Mouse (Mus musculus) forebrain, embryonic 14.5 days (tissue): ENCODE data around the gene Gm42417. TPM values are rescaled to one million over a fixed set of nuclear protein-coding genes. Genes with fewer than 3 reads are reported as not detected.

ENCODE experiments used
- ATAC-seq: fragments of 200-750 bp; cut with Nextera tagmentation; 2 replicates; pipeline ENCODE4 v1.8.0; 2017; ENCODE audit warnings: mild to moderate bottlenecking, moderate library complexity
- DNase-seq: peaks from one replicate; pipeline ENCODE4 v3.0.0-alpha.2; 2015; ENCODE audit warnings: low spot score
- H3K27ac ChIP-seq: fragments of 300-500 bp; sonication (generic); 2 replicates; pipeline ENCODE4 v1.5.1; 2014; ENCODE audit warnings: low read depth, mild to moderate bottlenecking, control low read depth, low read length, moderate library complexity
- H3K27me3 ChIP-seq: fragments of 300-500 bp; sonication (generic); replicated peaks from 2 replicates; pipeline ENCODE4 v1.6.1; 2014; ENCODE audit warnings: low read length, control low read depth, mixed read lengths; ENCODE audit not compliant: control insufficient read depth, insufficient read depth
- H3K36me3 ChIP-seq: fragments of 300-500 bp; sonication (generic); 2 replicates; pipeline ENCODE4 v1.6.1; 2014; ENCODE audit warnings: low read length, control low read depth; ENCODE audit not compliant: control insufficient read depth, insufficient read depth
- H3K4me1 ChIP-seq: fragments of 300-500 bp; sonication (generic); 2 replicates; pipeline ENCODE4 v1.6.1; 2014; ENCODE audit warnings: antibody characterized with exemption, low read length, control low read depth; ENCODE audit not compliant: control insufficient read depth, insufficient read depth
- H3K4me2 ChIP-seq: fragments of 300-500 bp; sonication (generic); 2 replicates; pipeline ENCODE4 v1.6.1; 2014; ENCODE audit warnings: mild to moderate bottlenecking, control low read depth, low read length
- H3K4me3 ChIP-seq: fragments of 300-500 bp; sonication (generic); 2 replicates; pipeline ENCODE4 v1.5.1; 2014; ENCODE audit warnings: low read depth, low read length, control low read depth
- H3K9ac ChIP-seq: fragments of 300-500 bp; sonication (generic); 2 replicates; pipeline ENCODE4 v1.6.1; 2014; ENCODE audit warnings: mild to moderate bottlenecking, low read length, control low read depth, moderate library complexity
- H3K9me3 ChIP-seq: fragments of 300-500 bp; sonication (generic); replicated peaks from 2 replicates; pipeline ENCODE4 v1.6.1; 2016; ENCODE audit warnings: low read length, control low read depth, mixed read lengths; ENCODE audit not compliant: control insufficient read depth
- WGBS: fragments of 180-500 bp; shearing (Covaris S2); extraction: QIAGEN DNeasy Blood & Tissue Kit; methylation state at CpG from one replicate; pipeline ENCODE4 v1.1.7; 2014; 5-methylcytosine and 5-hydroxymethylcytosine counted together
- polyA plus RNA-seq: library from polyadenylated mRNA; unstranded; fragments of >200 nt; fragmentation: Nextera tagmentation; extraction: Ambion mirVana; gene quantifications from 2 replicates; pipeline ENCODE4 v1.2.1, GENCODE M21; 2014

Gm42417 gene
- polyA plus RNA-seq, 1 experiment from 2014 or later: not detected

DNA sequence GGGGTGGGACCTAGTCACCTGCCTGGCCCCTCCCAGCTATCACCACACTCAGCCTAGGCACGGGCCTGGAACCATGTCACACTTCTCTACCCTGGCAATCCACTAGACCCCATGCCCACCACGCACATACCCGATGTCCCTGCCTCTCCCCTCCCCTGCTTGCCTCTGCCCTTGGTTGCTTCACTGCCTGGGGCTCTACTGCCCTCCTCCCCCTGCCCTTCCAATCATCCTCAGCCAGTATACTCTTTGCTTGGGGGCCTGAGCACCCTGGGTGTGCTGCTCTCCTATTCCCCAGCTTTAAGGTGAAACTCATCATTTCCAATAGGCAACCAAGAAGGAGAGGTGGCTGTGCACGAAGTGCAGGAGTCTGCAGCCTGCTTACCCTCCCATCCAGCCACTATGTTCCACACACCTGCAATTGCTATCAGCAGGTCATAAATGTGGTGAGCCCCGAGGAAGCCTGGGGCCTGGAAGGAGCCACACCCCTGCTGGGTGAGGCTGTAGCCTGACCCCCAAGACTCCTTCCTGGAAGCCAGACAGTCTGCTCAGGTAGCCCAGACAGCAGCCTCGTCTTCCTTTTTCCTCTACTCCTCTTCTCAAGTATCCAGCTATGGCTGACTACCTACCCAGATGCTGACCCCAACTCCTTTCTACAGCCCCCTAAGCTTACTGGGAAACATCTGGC is 37.9 kb upstream of the Gm42417 start:
- H3K4me1 ChIP-seq: peaks cover 24% of the 10 kb centered on the region

DNA sequence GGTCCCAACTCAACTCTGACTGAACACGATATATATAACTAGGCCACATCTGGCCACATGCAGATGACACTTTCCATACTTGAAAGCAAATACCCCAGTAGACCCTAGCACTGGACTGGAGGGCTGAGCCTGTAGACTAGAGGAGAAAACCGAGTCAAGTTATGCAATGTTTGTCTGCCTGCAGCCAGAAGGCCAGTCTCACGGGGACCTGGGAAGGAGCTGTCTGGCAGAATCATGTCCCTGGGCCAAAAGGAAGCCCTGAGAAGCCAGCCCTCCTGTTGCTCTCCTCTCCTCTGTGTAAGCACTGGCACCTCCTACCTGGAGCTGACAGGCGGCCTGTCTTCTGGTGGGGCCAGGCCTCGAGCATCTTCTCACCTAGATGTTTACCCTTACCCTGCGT is 36.1 kb upstream of the Gm42417 start:
- Histone ChIP-seq H3K9me3 (no peaks in the 10 kb centered on the region), H3K4me3 (no peak overlapping the region), H3K9ac (no peak overlapping the region), H3K27me3 (0 out of 2 replicates have a peak, but pooled peaks cover 5% of the 10 kb centered on the region), H3K36me3 (no peaks in the 10 kb centered on the region), H3K27ac (no peak overlapping the region), H3K4me2 (no peak overlapping the region), H3K4me1 (peaks cover 12% of the 10 kb centered on the region)
- no peak for DNase-seq
- no peak for ATAC-seq
- WGBS: 65% methylated on average over 6 of the region's 6 CpGs

More for the DNA sequence above, 37.9 kb upstream of the Gm42417 start:
- H3K27ac ChIP-seq: no peak overlapping the region
- no peaks in the 10 kb centered on the region for H3K9me3 ChIP-seq
- ATAC-seq (no peak), DNase-seq (no peak)
- H3K27me3 ChIP-seq: 0 out of 2 replicates have a peak, but pooled peaks cover 5% of the 10 kb centered on the region
- no peak overlapping the region for H3K4me3 ChIP-seq
- 70% methylated on average over 6 of the region's 6 CpGs for WGBS
- no peak overlapping the region for H3K9ac ChIP-seq
- H3K4me2 ChIP-seq: no peak overlapping the region
- no peaks in the 10 kb centered on the region for H3K36me3 ChIP-seq

- WGBS: 79% methylated on average over 5 of the region's 5 CpGs
- ATAC-seq: no peak
These were observed 35.1 kb upstream of the Gm42417 start for GRCm38 (mm10) chr1:36574196-36574955.

DNA sequence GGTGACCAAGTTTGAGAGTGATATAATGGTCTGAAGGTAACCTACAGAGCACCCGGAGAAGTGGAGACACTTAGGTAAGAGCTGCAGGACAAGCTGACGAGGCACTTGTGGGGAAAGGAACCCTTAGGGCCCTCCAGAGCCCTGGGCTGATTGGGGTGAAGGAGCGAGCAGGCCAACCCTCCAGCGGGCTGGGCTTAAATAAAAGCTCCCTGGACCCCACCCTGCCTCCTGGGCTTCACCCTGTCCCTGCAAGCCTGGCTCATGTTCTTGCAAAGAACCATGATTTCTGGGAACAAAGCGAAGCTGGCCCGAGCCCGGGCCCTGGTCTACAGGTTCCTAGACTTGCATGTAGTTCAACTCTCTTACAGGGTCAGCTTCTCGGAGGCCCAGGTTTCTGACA is 34.3 kb upstream of the Gm42417 start:
- DNase-seq (no peak), ATAC-seq (no peak)
- peaks cover 4% of the 10 kb centered on the region; the same call in 1 of the 2 replicates for H3K4me1 ChIP-seq
- H3K27me3 ChIP-seq: 0 out of 2 replicates have a peak, but pooled peaks cover 5% of the 10 kb centered on the region
- no peaks in the 10 kb centered on the region for H3K9me3 ChIP-seq
- 90% methylated on average over 8 of the region's 8 CpGs for WGBS
- no peak overlapping the region for H3K27ac ChIP-seq
- H3K4me3 ChIP-seq: no peak overlapping the region
- no peak overlapping the region for H3K9ac ChIP-seq
- no peaks in the 10 kb centered on the region for H3K36me3 ChIP-seq
- no peak overlapping the region for H3K4me2 ChIP-seq

More at GRCm38 (mm10) chr1:36574196-36574955, 35.1 kb upstream of the Gm42417 start:
- H3K27ac ChIP-seq: no peak overlapping the region
- no peak overlapping the region for H3K4me3 ChIP-seq
- H3K4me1 ChIP-seq: peaks cover 4% of the 10 kb centered on the region; the same call in 1 of the 2 replicates
- 0 out of 2 replicates have a peak, but pooled peaks cover 5% of the 10 kb centered on the region for H3K27me3 ChIP-seq
- no peaks in the 10 kb centered on the region for H3K36me3 ChIP-seq
- H3K9ac ChIP-seq: no peak overlapping the region
- no peak overlapping the region for H3K4me2 ChIP-seq
- DNase-seq: no peak
- no peaks in the 10 kb centered on the region for H3K9me3 ChIP-seq

DNA sequence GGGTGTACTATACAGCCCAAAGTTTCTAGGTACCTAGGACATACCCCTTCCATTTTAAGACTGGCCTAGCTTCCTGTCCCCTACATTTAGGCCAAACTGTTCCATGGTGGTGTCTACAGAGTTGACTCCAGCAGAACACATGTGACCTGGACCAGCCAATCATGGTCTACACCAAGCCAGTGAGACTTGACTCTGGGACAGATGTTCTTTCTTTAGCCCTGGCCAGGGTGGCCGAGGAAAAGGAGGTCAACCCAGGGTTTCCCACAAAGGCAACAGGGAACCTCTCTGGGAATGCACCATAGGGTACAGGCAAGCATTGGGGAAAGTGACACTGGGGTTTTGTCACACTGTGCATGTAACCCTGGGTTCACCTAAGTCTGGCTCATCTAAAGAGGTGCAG is 33.5 kb upstream of the Gm42417 start:
- no peak overlapping the region for H3K27ac ChIP-seq
- 71% methylated on average over 1 of the region's 1 CpGs for WGBS
- ATAC-seq: no peak
- no peak overlapping the region for H3K4me3 ChIP-seq
- no peaks in the 10 kb centered on the region for H3K36me3 ChIP-seq
- H3K9ac ChIP-seq: no peak overlapping the region
- no peak for DNase-seq
- no peaks in the 10 kb centered on the region for H3K9me3 ChIP-seq
- H3K4me2 ChIP-seq: no peak overlapping the region
- H3K4me1 ChIP-seq: peaks cover 4% of the 10 kb centered on the region; the same call in 1 of the 2 replicates
- H3K27me3 ChIP-seq: 0 out of 2 replicates have a peak, but pooled peaks cover 5% of the 10 kb centered on the region

DNA sequence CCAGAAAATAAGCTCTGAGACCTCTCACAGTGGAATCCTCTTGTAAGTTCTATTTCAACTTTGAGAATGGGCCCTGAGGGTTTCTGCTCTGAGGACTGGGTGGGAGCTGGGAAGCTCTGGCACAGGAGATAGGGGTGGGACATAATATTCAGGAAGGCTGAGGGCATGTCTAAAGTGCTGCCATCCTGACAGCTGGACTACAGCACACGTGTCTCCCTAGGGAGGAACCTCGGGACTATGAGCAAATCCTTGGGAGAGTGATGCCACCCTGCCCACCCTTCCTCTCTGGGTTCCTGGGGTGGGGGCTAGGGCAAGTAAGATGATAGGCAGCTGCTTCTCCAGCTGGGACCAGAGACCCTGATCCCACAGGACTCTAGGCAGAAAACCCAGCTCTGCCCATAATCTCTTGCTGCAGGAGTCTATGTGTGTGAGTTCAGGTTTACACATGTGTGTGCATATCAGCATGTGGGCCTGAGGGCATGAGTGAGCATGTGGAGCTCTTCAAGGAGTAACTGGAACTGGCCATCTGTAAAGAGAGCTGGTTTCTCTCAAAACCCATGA is 33.0 kb upstream of the Gm42417 start:
- Histone ChIP-seq H3K36me3 (no peaks in the 10 kb centered on the region), H3K4me2 (no peak overlapping the region), H3K9ac (no peak overlapping the region), H3K27ac (0 out of 2 replicates have a peak overlapping the region, but pooled peaks have one; percentile 5), H3K4me1 (peaks cover 4% of the 10 kb centered on the region; the same call in 1 of the 2 replicates), H3K27me3 (0 out of 2 replicates have a peak, but pooled peaks cover under 1% of the 10 kb centered on the region), H3K4me3 (no peak overlapping the region), H3K9me3 (no peaks in the 10 kb centered on the region)
- no peak for DNase-seq
- 72% methylated on average over 2 of the region's 2 CpGs for WGBS
- ATAC-seq: no peak

DNA sequence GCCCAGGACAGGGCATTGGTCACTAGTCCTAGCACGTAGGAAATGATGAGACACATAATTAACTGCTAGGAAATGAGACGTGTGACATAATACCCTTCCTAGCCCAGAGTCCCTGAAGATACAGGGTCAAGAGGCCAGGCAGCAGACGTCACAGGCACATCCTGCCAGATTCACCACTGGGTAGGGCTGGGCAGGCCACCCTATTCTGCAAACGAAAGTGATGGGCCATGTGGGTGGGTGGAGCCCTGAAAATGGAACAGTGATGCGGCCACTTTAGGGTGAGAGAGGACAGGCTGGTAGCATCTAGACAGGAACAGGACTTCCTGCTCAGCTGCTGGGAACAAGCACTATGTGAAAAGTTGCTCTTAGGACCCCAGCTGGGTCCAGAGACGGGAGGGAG is 32.4 kb upstream of the Gm42417 start:
- Histone ChIP-seq H3K4me3 (no peak overlapping the region), H3K36me3 (no peaks in the 10 kb centered on the region), H3K27me3 (no peaks in the 10 kb centered on the region), H3K27ac (no peak overlapping the region), H3K9me3 (no peaks in the 10 kb centered on the region), H3K4me1 (peaks cover 4% of the 10 kb centered on the region; the same call in 1 of the 2 replicates), H3K4me2 (no peak overlapping the region), H3K9ac (no peak overlapping the region)
- 60% methylated on average over 6 of the region's 6 CpGs for WGBS
- DNase-seq (no peak), ATAC-seq (no peak)

DNA sequence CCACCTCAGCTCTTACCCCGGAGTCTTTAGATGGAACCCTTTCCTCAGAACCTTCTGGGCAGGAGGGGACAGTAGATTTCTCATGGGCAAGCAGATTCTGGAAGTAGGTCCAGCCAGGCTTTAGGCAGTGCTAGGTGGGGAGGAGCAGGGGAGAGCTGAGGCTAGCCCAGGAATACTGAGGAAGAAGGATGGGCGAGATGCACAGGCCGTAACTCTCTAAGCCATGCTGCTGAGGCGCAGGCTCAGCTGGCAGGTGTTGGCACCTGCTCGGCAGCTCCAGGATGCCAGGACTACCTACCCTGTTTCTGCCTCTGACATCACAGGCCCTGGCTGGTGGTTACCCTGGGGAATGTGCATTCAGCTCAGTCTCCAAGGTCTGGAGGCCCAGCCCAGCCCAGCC is 31.1 kb upstream of the Gm42417 start:
- 90% methylated on average over 5 of the region's 5 CpGs for WGBS

More for the DNA sequence above, 31.1 kb upstream of the Gm42417 start:
- H3K36me3 ChIP-seq: no peaks in the 10 kb centered on the region
- no peaks in the 10 kb centered on the region for H3K9me3 ChIP-seq
- no peak for DNase-seq
- H3K9ac ChIP-seq: no peak overlapping the region
- H3K27me3 ChIP-seq: no peaks in the 10 kb centered on the region
- H3K4me2 ChIP-seq: no peak overlapping the region
- H3K27ac ChIP-seq: no peak overlapping the region
- ATAC-seq: no peak
- H3K4me3 ChIP-seq: no peak overlapping the region
- H3K4me1 ChIP-seq: peaks cover 4% of the 10 kb centered on the region; the same call in 1 of the 2 replicates
